16 mouse cellular contexts compared by ENCODE assay signal in the genomic region with DNA sequence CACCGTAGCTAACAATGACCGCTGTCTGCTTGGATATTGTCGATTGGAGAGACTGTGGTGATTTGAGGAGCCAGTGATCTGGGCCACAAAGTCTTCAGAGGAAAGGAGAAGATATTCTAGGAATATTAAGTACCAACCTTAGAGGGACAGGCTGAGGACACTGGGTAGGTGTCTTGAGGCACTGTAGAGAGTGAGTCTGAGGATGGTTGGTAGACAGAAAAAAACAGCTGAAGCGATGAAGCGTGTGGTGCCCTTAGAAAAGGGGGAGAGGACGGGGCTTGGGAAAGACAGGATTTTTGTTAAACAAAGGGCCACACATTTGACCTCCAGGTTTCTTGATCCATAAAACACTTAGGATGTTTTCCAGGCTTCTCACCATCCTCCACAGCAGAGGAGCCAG.
"Had no signal": no experiment of that assay in that cellular context is flagged by ENCODE, and none has a peak within 500 bp of the region (broad histone marks: within the 10 kb centered on the region; RNA-seq: fewer than 3 reads in every experiment).

No protein-coding gene starts in this region.

- DNase-seq: retina, postnatal 1 day; right cerebral cortex, adult 18-20 months; right cerebral cortex, postnatal 14 days; right cerebral cortex, postnatal 25 days; right cerebral cortex, postnatal 4 days; spleen, adult 18-20 months; thymus, adult 18-20 months; thymus, adult 2 months; thymus, postnatal 14 days; thymus, postnatal 25 days; thymus, postnatal 36 days; thymus, postnatal 4 days had no signal

- H3K4me2 ChIP-seq: neural tube, embryonic 13.5 days; neural tube, embryonic 15.5 days; stomach, embryonic 15.5 days had no signal

- H3K9ac ChIP-seq: neural tube, embryonic 13.5 days; neural tube, embryonic 15.5 days; stomach, embryonic 15.5 days had no signal

- H3K9me3 ChIP-seq: neural tube, embryonic 13.5 days; neural tube, embryonic 15.5 days; stomach, embryonic 15.5 days had no signal

- H3K4me1 ChIP-seq: neural tube, embryonic 13.5 days; neural tube, embryonic 15.5 days; stomach, embryonic 15.5 days had no signal

- H3K36me3 ChIP-seq: neural tube, embryonic 13.5 days; neural tube, embryonic 15.5 days; stomach, embryonic 15.5 days had no signal

- H3K27ac ChIP-seq: neural tube, embryonic 13.5 days; neural tube, embryonic 15.5 days; stomach, embryonic 15.5 days; stomach, postnatal 0 days had no signal

- H3K4me3 ChIP-seq: neural tube, embryonic 13.5 days; neural tube, embryonic 15.5 days; stomach, embryonic 15.5 days had no signal

- H3K27me3 ChIP-seq: neural tube, embryonic 13.5 days; neural tube, embryonic 15.5 days; stomach, embryonic 15.5 days had no signal
